Mouse (Mus musculus) forebrain, postnatal 0 days (tissue): ENCODE measurements around the gene Psd. TPM values are rescaled to one million over a fixed set of nuclear protein-coding genes. Genes with fewer than 3 reads are reported as not detected.

Source experiments
- ATAC-seq: fragments of 200-750 bp; cut with Nextera tagmentation; 2 replicates; pipeline ENCODE4 v1.8.0; 2017; ENCODE audit warnings: mild to moderate bottlenecking, moderate library complexity
- DNase-seq: peaks from one replicate; pipeline ENCODE4 v3.0.0-alpha.2; 2015
- H3K27ac ChIP-seq: fragments of 300-500 bp; sonication (generic); 2 replicates; pipeline ENCODE4 v1.5.1; 2014; ENCODE audit warnings: low read depth, mild to moderate bottlenecking, antibody characterized with exemption, low read length, moderate library complexity, mixed read lengths
- H3K27me3 ChIP-seq: fragments of 300-500 bp; sonication (generic); 2 replicates; pipeline ENCODE4 v1.6.1; 2014; ENCODE audit warnings: mild to moderate bottlenecking, low read length, mixed read lengths; ENCODE audit not compliant: insufficient read depth
- H3K36me3 ChIP-seq: fragments of 300-500 bp; sonication (generic); 2 replicates; pipeline ENCODE4 v1.6.1; 2014; ENCODE audit warnings: mild to moderate bottlenecking, moderate library complexity; ENCODE audit not compliant: insufficient read depth
- H3K4me1 ChIP-seq: fragments of 300-500 bp; sonication (generic); 2 replicates; pipeline ENCODE4 v1.6.1; 2014; ENCODE audit warnings: antibody characterized with exemption; ENCODE audit not compliant: insufficient read depth
- H3K4me2 ChIP-seq: fragments of 300-500 bp; sonication (generic); 2 replicates; pipeline ENCODE4 v1.6.1; 2014; ENCODE audit warnings: low read depth, mild to moderate bottlenecking, moderate library complexity
- H3K4me3 ChIP-seq: fragments of 300-500 bp; sonication (generic); 2 replicates; pipeline ENCODE4 v1.5.1; 2014; ENCODE audit warnings: low read depth, low read length, mixed read lengths
- H3K9ac ChIP-seq: fragments of 300-500 bp; sonication (generic); 2 replicates; pipeline ENCODE4 v1.6.1; 2014; ENCODE audit warnings: mild to moderate bottlenecking
- H3K9me3 ChIP-seq: fragments of 300-500 bp; sonication (generic); 2 replicates; pipeline ENCODE4 v1.6.1; 2016; ENCODE audit warnings: low read length
- CTCF ChIP-seq: sonication (generic); IDR thresholded peaks from 2 replicates; pipeline ENCODE4 v1.5.1; 2016; ENCODE audit warnings: antibody characterized with exemption, control low read depth, low read depth
- WGBS: fragments of 180-500 bp; shearing (Covaris S2); extraction: QIAGEN DNeasy Blood & Tissue Kit; methylation state at CpG from one replicate; pipeline ENCODE4 v1.1.7; 2014; 5-methylcytosine and 5-hydroxymethylcytosine counted together
- microRNA counts: library from miRNA; unstranded; fragments of <30 nt; microRNA quantifications from one replicate; lab custom pipeline; 2015
- microRNA-seq, 2 experiments: library from miRNA; unstranded; fragments of <30 nt; microRNA quantifications; one replicate each; pipeline ENCODE4; 2016
- polyA plus RNA-seq: library from polyadenylated mRNA; unstranded; fragments of >200 nt; fragmentation: Nextera tagmentation; extraction: Ambion mirVana; gene quantifications from 2 replicates; pipeline ENCODE4 v1.2.1, GENCODE M21; 2015
- total RNA-seq: library from RNA; depleted of rRNA; stranded (reverse); fragments of >200 nt; gene quantifications from 2 replicates; pipeline ENCODE4 v1.2.3, GENCODE M21; 2014; rRNA removed

The Psd gene
- total and polyA plus RNA-seq, 2 experiments from 2014 or later = 178 to 395 TPM

- 94% methylated on average over 11 of the region's 11 CpGs for WGBS
- no peak for ATAC-seq
- Histone ChIP-seq H3K4me3 (no peak overlapping the region), H3K4me1 (no peaks in the 10 kb centered on the region), H3K9me3 (no peaks in the 10 kb centered on the region), H3K4me2 (no peak overlapping the region), H3K9ac (no peak overlapping the region), H3K36me3 (peaks cover 79% of the 10 kb centered on the region), H3K27ac (no peak overlapping the region), H3K27me3 (no peaks in the 10 kb centered on the region)
- peak; percentile 36 for TF ChIP-seq CTCF
- no peak for DNase-seq
Observed at GRCm38 (mm10) chr19:46282081-46282849, 44.7 kb downstream of the Psd start.

- no peak overlapping the region for H3K27ac ChIP-seq
- no peak for DNase-seq
- no peaks in the 10 kb centered on the region for H3K4me1 ChIP-seq
- no peak overlapping the region for H3K9ac ChIP-seq
- TF ChIP-seq CTCF = peak; percentile 37
- H3K4me2 ChIP-seq = no peak overlapping the region
- no peak for ATAC-seq
- peaks cover 61% of the 10 kb centered on the region for H3K36me3 ChIP-seq
- no peaks in the 10 kb centered on the region for H3K9me3 ChIP-seq
- H3K27me3 ChIP-seq = no peaks in the 10 kb centered on the region
- no peak overlapping the region for H3K4me3 ChIP-seq
Observed at GRCm38 (mm10) chr19:46275307-46275706, 51.6 kb downstream of the Psd start.

- Histone ChIP-seq H3K4me1 (no peaks in the 10 kb centered on the region), H3K4me3 (no peak overlapping the region), H3K4me2 (no peak overlapping the region), H3K27me3 (no peaks in the 10 kb centered on the region), H3K36me3 (peaks cover 96% of the 10 kb centered on the region), H3K9me3 (no peaks in the 10 kb centered on the region), H3K27ac (no peak overlapping the region), H3K9ac (no peak overlapping the region)
- WGBS = 95% methylated on average over 7 of the region's 7 CpGs
- DNase-seq = no peak
- ATAC-seq = no peak
- TF ChIP-seq CTCF = no peak
Observed at GRCm38 (mm10) chr19:46264762-46265161, 62.2 kb downstream of the Psd start.

MicroRNAs encoded within 50 kb of the gene (microRNA counts, 519-probe panel; counts per million panel counts)
- microRNA mmu-miR-146b (lab: Ali Mortazavi, UCI) = not detected

Small RNA genes lying within 50 kb of the gene (microRNA-seq; reads per million reads assigned to microRNA genes)
- 4.1 to 8.5 reads per million in 2 experiments for gene Mir146b

Other genes with a start within 250 kb of the Psd start
- not detected in 2 replicates for gene Elovl3, start 195.3 kb downstream of the Psd start, total RNA-seq
- 0.11 TPM in 1 of 2 replicates, not detected in the other for gene Elovl3, start 195.3 kb downstream of the Psd start, polyA plus RNA-seq
- 0.31 TPM in 1 of 2 replicates, not detected in the other for gene Pitx3, start 178.8 kb downstream of the Psd start, total RNA-seq
- gene Pitx3, start 178.8 kb downstream of the Psd start, polyA plus RNA-seq = 0.41 TPM in 1 of 2 replicates, not detected in the other
- 44.9 and 54.4 TPM in 2 replicates for gene Gbf1, start 174.6 kb downstream of the Psd start, total RNA-seq
- 29.7 and 41.9 TPM in 2 replicates for gene Gbf1, start 174.6 kb downstream of the Psd start, polyA plus RNA-seq
- 2.2 TPM in 2 replicates for gene Nfkb2, start 22.8 kb downstream of the Psd start, total RNA-seq
- gene Nfkb2, start 22.8 kb downstream of the Psd start, polyA plus RNA-seq = 1.2 and 1.3 TPM in 2 replicates
- 37.2 and 54.8 TPM in 2 replicates for gene Fbxl15, start 1.0 kb upstream of the Psd start, total RNA-seq
- 50.3 and 59.1 TPM in 2 replicates for gene Fbxl15, start 1.0 kb upstream of the Psd start, polyA plus RNA-seq
- gene Cuedc2, start 11.5 kb upstream of the Psd start, total RNA-seq = 214 and 275 TPM in 2 replicates
- 388 and 443 TPM in 2 replicates for gene Cuedc2, start 11.5 kb upstream of the Psd start, polyA plus RNA-seq
- gene Mfsd13a, start 14.0 kb upstream of the Psd start, total RNA-seq = 4.1 and 5.3 TPM in 2 replicates
- 11.5 and 14.1 TPM in 2 replicates for gene Mfsd13a, start 14.0 kb upstream of the Psd start, polyA plus RNA-seq
- gene 2310034G01Rik, start 23.1 kb upstream of the Psd start, total RNA-seq = 2.4 and 4.3 TPM in 2 replicates
- gene 2310034G01Rik, start 23.1 kb upstream of the Psd start, polyA plus RNA-seq = 2.0 and 2.3 TPM in 2 replicates
- gene Actr1a, start 68.6 kb upstream of the Psd start, total RNA-seq = 356 and 372 TPM in 2 replicates
- gene Actr1a, start 68.6 kb upstream of the Psd start, polyA plus RNA-seq = 360 and 367 TPM in 2 replicates
- gene Sufu, start 69.7 kb upstream of the Psd start, total RNA-seq = 9.4 and 13.1 TPM in 2 replicates
- 12.7 and 17.7 TPM in 2 replicates for gene Sufu, start 69.7 kb upstream of the Psd start, polyA plus RNA-seq
- 68.6 and 76.5 TPM in 2 replicates for gene Trim8, start 174.5 kb upstream of the Psd start, total RNA-seq
- gene Trim8, start 174.5 kb upstream of the Psd start, polyA plus RNA-seq = 25.9 and 28.2 TPM in 2 replicates
- 98.1 and 138 TPM in 2 replicates for gene Arl3, start 246.0 kb upstream of the Psd start, total RNA-seq
- 184 and 202 TPM in 2 replicates for gene Arl3, start 246.0 kb upstream of the Psd start, polyA plus RNA-seq
- gene Sfxn2, start 246.2 kb upstream of the Psd start, total RNA-seq = 8.0 and 12.6 TPM in 2 replicates
- gene Sfxn2, start 246.2 kb upstream of the Psd start, polyA plus RNA-seq = 8.2 and 10.6 TPM in 2 replicates